Mouse (Mus musculus) liver, embryonic 16.5 days (tissue): ENCODE data around the gene Smarcad1. TPM values are rescaled to one million over a fixed set of nuclear protein-coding genes. Genes with fewer than 3 reads are reported as not detected.

Source experiments
- ATAC-seq: fragments of 200-750 bp; cut with Nextera tagmentation; 2 replicates; pipeline ENCODE4 v1.8.0; 2017; ENCODE audit warnings: low read depth, mild to moderate bottlenecking, moderate number of reproducible peaks, moderate library complexity
- H3K27ac ChIP-seq: fragments of 300-500 bp; sonication (generic); 2 replicates; pipeline ENCODE4 v1.5.1; 2014; ENCODE audit warnings: mild to moderate bottlenecking, low read length
- H3K27me3 ChIP-seq: fragments of 300-500 bp; sonication (generic); 2 replicates; pipeline ENCODE4 v1.6.1; 2014; ENCODE audit warnings: low read depth, low read length, mixed read lengths; ENCODE audit not compliant: control insufficient read depth, insufficient read depth
- H3K36me3 ChIP-seq: fragments of 300-500 bp; sonication (generic); 2 replicates; pipeline ENCODE4 v1.6.1; 2014; ENCODE audit warnings: mild to moderate bottlenecking; ENCODE audit not compliant: control insufficient read depth, insufficient read depth
- H3K4me1 ChIP-seq: fragments of 300-500 bp; sonication (generic); 2 replicates; pipeline ENCODE4 v1.6.1; 2014; ENCODE audit warnings: low read depth, low read length, mixed read lengths; ENCODE audit not compliant: control insufficient read depth
- H3K4me2 ChIP-seq: fragments of 300-500 bp; sonication (generic); 2 replicates; pipeline ENCODE4 v1.6.1; 2014; ENCODE audit warnings: low read depth, low read length, mixed read lengths
- H3K4me3 ChIP-seq: fragments of 300-500 bp; sonication (generic); 2 replicates; pipeline ENCODE4 v1.5.1; 2014; ENCODE audit warnings: low read depth, mild to moderate bottlenecking, low read length
- H3K9ac ChIP-seq: fragments of 300-500 bp; sonication (generic); 2 replicates; pipeline ENCODE4 v1.6.1; 2014; ENCODE audit warnings: low read depth, low read length
- H3K9me3 ChIP-seq: fragments of 300-500 bp; sonication (generic); replicated peaks from 2 replicates; pipeline ENCODE4 v1.6.1; 2016; ENCODE audit warnings: low read length; ENCODE audit not compliant: control insufficient read depth
- WGBS: fragments of 180-500 bp; shearing (Covaris S2); extraction: QIAGEN DNeasy Blood & Tissue Kit; methylation state at CpG from one replicate; pipeline ENCODE4 v1.1.7; 2014; ENCODE audit not compliant: insufficient replicate concordance; 5-methylcytosine and 5-hydroxymethylcytosine counted together
- polyA plus RNA-seq: library from polyadenylated mRNA; unstranded; fragments of >200 nt; fragmentation: Nextera tagmentation; extraction: Ambion mirVana; gene quantifications from 2 replicates; pipeline ENCODE4 v1.2.1, GENCODE M21; 2015

Gene Smarcad1
- polyA plus RNA-seq, 1 experiment from 2014 or later, result 13.7 TPM

GRCm38 (mm10) chr6:65153570-65153969, 111.2 kb downstream of the Smarcad1 start:
- Histone ChIP-seq H3K9ac (no peak overlapping the region), H3K9me3 (no peaks in the 10 kb centered on the region)

GRCm38 (mm10) chr6:65157042-65157441, 114.7 kb downstream of the Smarcad1 start:
- no peak for ATAC-seq
- no peaks in the 10 kb centered on the region for H3K36me3 ChIP-seq
- WGBS, result 75% methylated on average over 4 of the region's 4 CpGs
- H3K4me3 ChIP-seq, result no peak overlapping the region
- H3K27ac ChIP-seq, result no peak overlapping the region
- no peaks in the 10 kb centered on the region for H3K4me1 ChIP-seq
- no peaks in the 10 kb centered on the region for H3K9me3 ChIP-seq
- H3K9ac ChIP-seq, result no peak overlapping the region
- no peaks in the 10 kb centered on the region for H3K27me3 ChIP-seq
- no peak overlapping the region for H3K4me2 ChIP-seq

More at GRCm38 (mm10) chr6:65153570-65153969, 111.2 kb downstream of the Smarcad1 start:
- Histone ChIP-seq H3K27me3 (no peaks in the 10 kb centered on the region), H3K4me1 (no peaks in the 10 kb centered on the region), H3K36me3 (no peaks in the 10 kb centered on the region), H3K27ac (no peak overlapping the region), H3K4me3 (no peak overlapping the region), H3K4me2 (no peak overlapping the region)
- no peak for ATAC-seq
- WGBS, result 50% methylated on average over 3 of the region's 3 CpGs

GRCm38 (mm10) chr6:65159381-65159942, 117.1 kb downstream of the Smarcad1 start:
- no peak overlapping the region for H3K9ac ChIP-seq
- 55% methylated on average over 4 of the region's 4 CpGs for WGBS
- no peak overlapping the region for H3K4me3 ChIP-seq
- H3K27me3 ChIP-seq, result no peaks in the 10 kb centered on the region
- no peak for ATAC-seq
- H3K4me2 ChIP-seq, result no peak overlapping the region
- no peaks in the 10 kb centered on the region for H3K4me1 ChIP-seq
- no peaks in the 10 kb centered on the region for H3K9me3 ChIP-seq
- no peak overlapping the region for H3K27ac ChIP-seq
- H3K36me3 ChIP-seq, result no peaks in the 10 kb centered on the region

GRCm38 (mm10) chr6:65164137-65164536, 121.8 kb downstream of the Smarcad1 start:
- Histone ChIP-seq H3K36me3 (no peaks in the 10 kb centered on the region), H3K4me1 (no peaks in the 10 kb centered on the region), H3K4me3 (no peak overlapping the region), H3K4me2 (no peak overlapping the region), H3K27ac (no peak overlapping the region), H3K9ac (no peak overlapping the region), H3K27me3 (no peaks in the 10 kb centered on the region), H3K9me3 (no peaks in the 10 kb centered on the region)
- 29% methylated on average over 6 of the region's 6 CpGs for WGBS
- ATAC-seq, result no peak

GRCm38 (mm10) chr6:65164977-65165376, 122.6 kb downstream of the Smarcad1 start:
- Histone ChIP-seq H3K4me3 (no peak overlapping the region), H3K27ac (no peak overlapping the region), H3K9ac (no peak overlapping the region), H3K4me2 (no peak overlapping the region), H3K27me3 (no peaks in the 10 kb centered on the region), H3K4me1 (no peaks in the 10 kb centered on the region), H3K9me3 (no peaks in the 10 kb centered on the region), H3K36me3 (no peaks in the 10 kb centered on the region)
- ATAC-seq, result no peak
- WGBS, result 23% methylated on average over 5 of the region's 5 CpGs

Other genes starting within 250 kb of the Smarcad1 start
- gene Hpgds, start 102.3 kb downstream of the Smarcad1 start, polyA plus RNA-seq, result 2.8 and 3.7 TPM in 2 replicates